Mouse (Mus musculus): ENCODE results near the gene Slit2. TPM values are rescaled to one million over a fixed set of nuclear protein-coding genes. Genes with fewer than 3 reads are reported as not detected.

The Slit2 gene
- total RNA-seq, 2 experiments from 2014 or later = 0.21 to 0.66 TPM

GRCm38 (mm10) chr5:48050637-48051314 lies 67.8 kb downstream of the Slit2 start:
- no peak for DNase-seq (ENCODE audit: low spot score)

GRCm38 (mm10) chr5:48058612-48059011 lies 75.7 kb downstream of the Slit2 start:
- no peak for DNase-seq (ENCODE audit: low spot score)

GRCm38 (mm10) chr5:48060715-48061114 lies 77.8 kb downstream of the Slit2 start:
- DNase-seq (ENCODE audit: low spot score) = no peak

GRCm38 (mm10) chr5:48078730-48079129 lies 95.8 kb downstream of the Slit2 start:
- no peak for DNase-seq (ENCODE audit: low spot score)

GRCm38 (mm10) chr5:48081223-48081881 lies 98.4 kb downstream of the Slit2 start:
- no peak for DNase-seq (ENCODE audit: low spot score)

- DNase-seq (ENCODE audit: low spot score) = no peak
Observed at GRCm38 (mm10) chr5:48113400-48113799, 130.5 kb downstream of the Slit2 start.

- no peak for DNase-seq (ENCODE audit: low spot score)
Observed at GRCm38 (mm10) chr5:48114969-48115537, 132.1 kb downstream of the Slit2 start.

GRCm38 (mm10) chr5:48122651-48123050 lies 139.7 kb downstream of the Slit2 start:
- no peak for DNase-seq (ENCODE audit: low spot score)

- no peak for DNase-seq (ENCODE audit: low spot score)
Observed at GRCm38 (mm10) chr5:48125770-48126423, 143.0 kb downstream of the Slit2 start.

- DNase-seq (ENCODE audit: low spot score) = no peak
Observed at GRCm38 (mm10) chr5:48129981-48130380, 147.0 kb downstream of the Slit2 start.

- DNase-seq (ENCODE audit: low spot score) = no peak
Observed at GRCm38 (mm10) chr5:48136571-48136970, 153.6 kb downstream of the Slit2 start.

- no peak for DNase-seq (ENCODE audit: low spot score)
Observed at GRCm38 (mm10) chr5:48138849-48139487, 156.0 kb downstream of the Slit2 start.

- DNase-seq (ENCODE audit: low spot score) = no peak
Observed at GRCm38 (mm10) chr5:48139488-48139862, 156.5 kb downstream of the Slit2 start.

- no peak for DNase-seq (ENCODE audit: low spot score)
Observed at GRCm38 (mm10) chr5:48146082-48146481, 163.1 kb downstream of the Slit2 start.

- no peak for DNase-seq (ENCODE audit: low spot score)
Observed at GRCm38 (mm10) chr5:48160829-48161228, 177.9 kb downstream of the Slit2 start.

GRCm38 (mm10) chr5:48181646-48182302 lies 198.8 kb downstream of the Slit2 start:
- DNase-seq (ENCODE audit: low spot score) = no peak

- no peak for DNase-seq (ENCODE audit: low spot score)
Observed at GRCm38 (mm10) chr5:48184358-48184757, 201.4 kb downstream of the Slit2 start.

GRCm38 (mm10) chr5:48187819-48188218 lies 204.9 kb downstream of the Slit2 start:
- DNase-seq (ENCODE audit: low spot score) = no peak

- DNase-seq (ENCODE audit: low spot score) = no peak
Observed at GRCm38 (mm10) chr5:48199380-48199779, 216.4 kb downstream of the Slit2 start.

- no peak for DNase-seq (ENCODE audit: low spot score)
Observed at GRCm38 (mm10) chr5:48215248-48215647, 232.3 kb downstream of the Slit2 start.

- no peak for DNase-seq (ENCODE audit: low spot score)
Observed at GRCm38 (mm10) chr5:48219624-48220155, 236.8 kb downstream of the Slit2 start.
